Mouse (Mus musculus): ENCODE results near the gene Mrgprf. TPM values are rescaled to one million over a fixed set of nuclear protein-coding genes. Genes with fewer than 3 reads are reported as not detected.

Gene Mrgprf
- polyA plus RNA-seq, 1 experiment from 2014 or later, result 3.9 TPM

GRCm38 (mm10) chr7:145323607-145324006, 23.0 kb downstream of the Mrgprf start:
- H3K36me3 ChIP-seq, result no peaks in the 10 kb centered on the region
- 30% methylated on average over 4 of the region's 4 CpGs for WGBS
- no peak for ATAC-seq (ENCODE audit: low FRiP score, low read depth)

GRCm38 (mm10) chr7:145325697-145326096, 25.1 kb downstream of the Mrgprf start:
- ATAC-seq (ENCODE audit: low FRiP score, low read depth), result no peak
- Histone ChIP-seq H3K4me3 (no peak overlapping the region), H3K9ac (no peak overlapping the region), H3K36me3 (no peaks in the 10 kb centered on the region), H3K4me2 (no peak overlapping the region), H3K9me3 (no peaks in the 10 kb centered on the region), H3K4me1 (replicated peaks) (no peaks in the 10 kb centered on the region), H3K27ac (replicated peaks) (no peak overlapping the region), H3K27me3 (no peaks in the 10 kb centered on the region)
- WGBS, result 66% methylated on average over 2 of the region's 2 CpGs

More at GRCm38 (mm10) chr7:145323607-145324006, 23.0 kb downstream of the Mrgprf start:
- no peak overlapping the region for H3K9ac ChIP-seq
- no peaks in the 10 kb centered on the region for H3K4me1 ChIP-seq (replicated peaks)
- no peaks in the 10 kb centered on the region for H3K27me3 ChIP-seq
- no peak overlapping the region for H3K27ac ChIP-seq (replicated peaks)
- no peak overlapping the region for H3K4me2 ChIP-seq
- H3K9me3 ChIP-seq, result no peaks in the 10 kb centered on the region
- H3K4me3 ChIP-seq, result no peak overlapping the region

GRCm38 (mm10) chr7:145329982-145330381, 29.4 kb downstream of the Mrgprf start:
- H3K27ac ChIP-seq (replicated peaks), result no peak overlapping the region
- 79% methylated on average over 2 of the region's 2 CpGs for WGBS
- ATAC-seq (ENCODE audit: low FRiP score, low read depth), result no peak
- no peaks in the 10 kb centered on the region for H3K36me3 ChIP-seq
- no peak overlapping the region for H3K4me2 ChIP-seq
- no peaks in the 10 kb centered on the region for H3K27me3 ChIP-seq
- H3K4me3 ChIP-seq, result no peak overlapping the region
- no peak overlapping the region for H3K9ac ChIP-seq
- H3K4me1 ChIP-seq (replicated peaks), result no peaks in the 10 kb centered on the region
- H3K9me3 ChIP-seq, result no peaks in the 10 kb centered on the region

GRCm38 (mm10) chr7:145330641-145331040, 30.0 kb downstream of the Mrgprf start:
- WGBS, result 87% methylated on average over 2 of the region's 2 CpGs
- H3K4me2 ChIP-seq, result no peak overlapping the region
- no peak overlapping the region for H3K4me3 ChIP-seq
- no peaks in the 10 kb centered on the region for H3K36me3 ChIP-seq
- no peak for ATAC-seq (ENCODE audit: low FRiP score, low read depth)
- no peaks in the 10 kb centered on the region for H3K27me3 ChIP-seq
- no peaks in the 10 kb centered on the region for H3K9me3 ChIP-seq
- H3K4me1 ChIP-seq (replicated peaks), result no peaks in the 10 kb centered on the region
- H3K27ac ChIP-seq (replicated peaks), result no peak overlapping the region
- H3K9ac ChIP-seq, result no peak overlapping the region

DNA sequence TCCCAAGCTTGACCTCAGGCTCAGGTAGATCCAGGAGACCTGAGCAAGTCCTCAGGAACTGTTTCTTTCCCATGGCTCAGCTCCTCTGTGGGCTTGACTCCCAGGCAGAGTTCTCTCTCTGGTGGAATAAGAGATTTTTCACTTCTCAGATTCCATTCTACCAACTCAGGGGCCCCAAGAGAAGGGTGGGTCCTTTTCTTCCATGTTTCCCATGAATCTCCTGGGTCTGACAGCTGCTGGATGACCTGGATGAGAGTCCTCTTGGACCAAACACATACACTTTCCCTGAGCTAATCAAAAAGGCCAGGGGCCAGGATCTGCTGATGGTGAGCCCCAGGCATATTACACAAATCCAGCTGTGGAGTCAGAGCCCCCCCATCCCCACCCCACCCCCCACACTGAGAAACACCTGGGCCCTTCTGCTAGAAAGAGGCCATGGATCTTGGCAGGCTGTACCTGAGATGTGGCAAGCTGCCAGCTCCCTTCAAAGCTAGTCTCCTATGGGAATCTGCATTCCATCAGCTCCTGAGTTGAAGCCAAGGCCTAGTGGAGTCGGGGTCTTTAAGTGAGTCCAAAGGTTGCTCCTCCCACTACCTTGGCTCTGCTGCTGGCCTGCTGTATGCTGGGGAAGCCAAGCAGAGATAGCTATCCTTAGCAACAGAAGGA, 31.9 kb downstream of the Mrgprf start:
- WGBS, result 71% methylated on average over 1 of the region's 1 CpGs
- Histone ChIP-seq H3K9me3 (no peaks in the 10 kb centered on the region), H3K9ac (no peak overlapping the region), H3K27ac (replicated peaks) (no peak overlapping the region), H3K4me3 (no peak overlapping the region), H3K27me3 (no peaks in the 10 kb centered on the region), H3K36me3 (no peaks in the 10 kb centered on the region), H3K4me2 (no peak overlapping the region), H3K4me1 (replicated peaks) (no peaks in the 10 kb centered on the region)
- ATAC-seq (ENCODE audit: low FRiP score, low read depth), result no peak

GRCm38 (mm10) chr7:145333936-145334335, 33.3 kb downstream of the Mrgprf start:
- H3K4me3 ChIP-seq, result no peak overlapping the region
- no peak for ATAC-seq (ENCODE audit: low FRiP score, low read depth)
- no peaks in the 10 kb centered on the region for H3K36me3 ChIP-seq
- no peaks in the 10 kb centered on the region for H3K4me1 ChIP-seq (replicated peaks)
- H3K4me2 ChIP-seq, result no peak overlapping the region
- WGBS, result 88% methylated on average over 6 of the region's 6 CpGs
- no peaks in the 10 kb centered on the region for H3K27me3 ChIP-seq
- no peaks in the 10 kb centered on the region for H3K9me3 ChIP-seq
- H3K9ac ChIP-seq, result no peak overlapping the region
- H3K27ac ChIP-seq (replicated peaks), result no peak overlapping the region

- 71% methylated on average over 4 of the region's 4 CpGs for WGBS
- no peaks in the 10 kb centered on the region for H3K36me3 ChIP-seq
- ATAC-seq (ENCODE audit: low FRiP score, low read depth), result no peak
- no peak overlapping the region for H3K4me2 ChIP-seq
- H3K9me3 ChIP-seq, result no peaks in the 10 kb centered on the region
- no peak overlapping the region for H3K27ac ChIP-seq (replicated peaks)
- no peaks in the 10 kb centered on the region for H3K4me1 ChIP-seq (replicated peaks)
- no peaks in the 10 kb centered on the region for H3K27me3 ChIP-seq
- no peak overlapping the region for H3K4me3 ChIP-seq
- no peak overlapping the region for H3K9ac ChIP-seq
Measured at GRCm38 (mm10) chr7:145334428-145335027, 33.9 kb downstream of the Mrgprf start.

- no peak overlapping the region for H3K4me2 ChIP-seq
- H3K9me3 ChIP-seq, result no peaks in the 10 kb centered on the region
- no peak overlapping the region for H3K27ac ChIP-seq (replicated peaks)
- H3K4me1 ChIP-seq (replicated peaks), result no peaks in the 10 kb centered on the region
- no peak overlapping the region for H3K4me3 ChIP-seq
- peak; percentile 69; the same call in 1 of the 2 replicates for ATAC-seq (ENCODE audit: low FRiP score, low read depth)
- no peak overlapping the region for H3K9ac ChIP-seq
- H3K36me3 ChIP-seq, result no peaks in the 10 kb centered on the region
- no peaks in the 10 kb centered on the region for H3K27me3 ChIP-seq
Measured at GRCm38 (mm10) chr7:145335199-145335598, 34.6 kb downstream of the Mrgprf start.

GRCm38 (mm10) chr7:145335616-145336332, 35.1 kb downstream of the Mrgprf start:
- Histone ChIP-seq H3K27ac (replicated peaks) (no peak overlapping the region), H3K36me3 (no peaks in the 10 kb centered on the region), H3K27me3 (no peaks in the 10 kb centered on the region), H3K9me3 (no peaks in the 10 kb centered on the region), H3K9ac (no peak overlapping the region), H3K4me3 (no peak overlapping the region), H3K4me2 (no peak overlapping the region), H3K4me1 (replicated peaks) (no peaks in the 10 kb centered on the region)
- no peak for ATAC-seq (ENCODE audit: low FRiP score, low read depth)
- 92% methylated on average over 3 of the region's 3 CpGs for WGBS

- 80% methylated on average over 2 of the region's 2 CpGs for WGBS
- ATAC-seq (ENCODE audit: low FRiP score, low read depth), result no peak
- Histone ChIP-seq H3K9me3 (no peaks in the 10 kb centered on the region), H3K4me1 (replicated peaks) (no peaks in the 10 kb centered on the region), H3K4me2 (no peak overlapping the region), H3K9ac (no peak overlapping the region), H3K36me3 (no peaks in the 10 kb centered on the region), H3K27ac (replicated peaks) (no peak overlapping the region), H3K27me3 (no peaks in the 10 kb centered on the region), H3K4me3 (no peak overlapping the region)
Measured at GRCm38 (mm10) chr7:145337889-145338288, 37.3 kb downstream of the Mrgprf start.

DNA sequence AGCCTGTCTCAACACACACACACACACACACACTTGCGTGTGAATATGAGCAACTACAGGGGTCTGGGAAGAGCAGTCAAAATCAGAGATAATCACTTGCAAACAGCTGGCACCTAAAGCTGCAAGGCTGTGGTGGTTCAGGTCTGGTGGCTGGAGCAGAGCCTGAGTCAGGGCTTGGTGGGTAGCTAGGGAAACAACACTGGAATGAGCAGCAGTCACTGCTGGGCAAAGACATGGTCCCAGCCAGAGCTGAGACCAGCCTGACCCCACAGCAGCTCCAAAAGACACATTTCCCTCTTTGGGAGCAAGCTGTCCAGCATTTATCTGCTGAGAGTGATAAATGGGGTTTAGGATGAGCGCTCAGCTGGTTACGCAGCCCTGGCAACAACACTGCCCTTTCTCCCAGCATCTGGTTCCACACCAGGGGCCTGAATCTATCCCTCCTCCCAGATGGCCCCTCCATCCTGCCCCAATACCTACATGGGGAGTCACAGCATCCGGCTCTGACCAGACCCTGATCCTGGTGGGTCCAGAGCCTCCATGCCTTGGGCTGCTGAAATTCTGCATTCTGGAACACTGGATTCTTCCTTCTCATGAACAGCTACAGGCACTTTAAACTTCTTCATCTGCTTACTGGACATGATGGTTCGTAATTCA, 39.7 kb downstream of the Mrgprf start:
- Histone ChIP-seq H3K4me2 (no peak overlapping the region), H3K36me3 (no peaks in the 10 kb centered on the region), H3K27ac (replicated peaks) (no peak overlapping the region), H3K27me3 (no peaks in the 10 kb centered on the region), H3K9me3 (no peaks in the 10 kb centered on the region), H3K9ac (no peak overlapping the region), H3K4me3 (no peak overlapping the region), H3K4me1 (replicated peaks) (no peaks in the 10 kb centered on the region)
- WGBS, result 77% methylated on average over 5 of the region's 5 CpGs
- ATAC-seq (ENCODE audit: low FRiP score, low read depth), result no peak

Measured in hindbrain, embryonic 15.5 days (tissue).